Mouse (Mus musculus) midbrain, embryonic 13.5 days (tissue): Measurements from ENCODE around the gene Spata33. TPM values are rescaled to one million over a fixed set of nuclear protein-coding genes. Genes with fewer than 3 reads are reported as not detected.
A peak's percentile ranks its signal among the peaks of the same experiment; 100 is the strongest.
"Not testable (repeated sequence)": the region's sequence is repeated elsewhere in the genome, so short reads cannot be mapped to it uniquely, and the experiment has no call there.

ENCODE experiments used
- ATAC-seq: fragments of 200-750 bp; cut with Nextera tagmentation; 2 replicates; pipeline ENCODE4 v1.8.0; 2017; ENCODE audit warnings: mild to moderate bottlenecking, moderate TSS enrichment, moderate library complexity
- H3K27ac ChIP-seq: fragments of 300-500 bp; sonication (generic); 2 replicates; pipeline ENCODE4 v1.5.1; 2015; ENCODE audit warnings: inconsistent platforms, mild to moderate bottlenecking, moderate library complexity
- H3K27me3 ChIP-seq: fragments of 300-500 bp; sonication (generic); 2 replicates; pipeline ENCODE4 v1.6.1; 2015; ENCODE audit warnings: mild to moderate bottlenecking, inconsistent platforms
- H3K36me3 ChIP-seq: fragments of 300-500 bp; sonication (generic); 2 replicates; pipeline ENCODE4 v1.6.1; 2015; ENCODE audit warnings: mild to moderate bottlenecking, inconsistent platforms
- H3K4me1 ChIP-seq: fragments of 300-500 bp; sonication (generic); replicated peaks from 2 replicates; pipeline ENCODE4 v1.6.1; 2015; ENCODE audit warnings: inconsistent platforms
- H3K4me2 ChIP-seq: fragments of 300-500 bp; sonication (generic); replicated peaks from 2 replicates; pipeline ENCODE4 v1.6.1; 2015; ENCODE audit warnings: moderate library complexity, mild to moderate bottlenecking, inconsistent platforms
- H3K4me3 ChIP-seq: fragments of 300-500 bp; sonication (generic); replicated peaks from 2 replicates; pipeline ENCODE4 v1.5.1; 2015; ENCODE audit warnings: mild to moderate bottlenecking, inconsistent platforms
- H3K9ac ChIP-seq: fragments of 300-500 bp; sonication (generic); replicated peaks from 2 replicates; pipeline ENCODE4 v1.6.1; 2015; ENCODE audit warnings: mild to moderate bottlenecking, inconsistent platforms
- H3K9me3 ChIP-seq: fragments of 300-500 bp; sonication (generic); 2 replicates; pipeline ENCODE4 v1.6.1; 2016; ENCODE audit warnings: mild to moderate bottlenecking, inconsistent platforms
- WGBS: fragments of 180-500 bp; shearing (Covaris S2); methylation state at CpG from one replicate; pipeline ENCODE4 v1.1.7; 2015; 5-methylcytosine and 5-hydroxymethylcytosine counted together
- polyA plus RNA-seq: library from polyadenylated mRNA; unstranded; fragments of >200 nt; fragmentation: Nextera tagmentation; extraction: Ambion mirVana; gene quantifications from 2 replicates; pipeline ENCODE4 v1.2.1, GENCODE M21; 2015

Spata33 gene
- polyA plus RNA-seq, 1 experiment from 2014 or later = 6.5 TPM

GRCm38 (mm10) chr8:123254099-123254885 lies 41.7 kb downstream of the Spata33 start, which contains the start of the genes Zfp276 and Vps9d1:
Gene Zfp276, plus strand, starts transcription at chr8:123254195.
Gene Vps9d1, minus strand, starts transcription at chr8:123254348.
- Histone ChIP-seq H3K27ac (peak within 1 kb of the TSS; percentile 89), H3K27me3 (no peaks in the 10 kb centered on the region), H3K9me3 (no peaks in the 10 kb centered on the region), H3K9ac (peak within 1 kb of the TSS; percentile 96), H3K4me1 (peaks cover 36% of the 10 kb centered on the region), H3K4me3 (peak within 1 kb of the TSS; percentile 99), H3K36me3 (peaks cover 62% of the 10 kb centered on the region), H3K4me2 (peak within 1 kb of the TSS; percentile 99)
- under 1% methylated on average over 73 of the region's 99 CpGs for WGBS
- peak; percentile 97 for ATAC-seq

GRCm38 (mm10) chr8:123255170-123255569 lies 42.5 kb downstream of the Spata33 start:
- H3K36me3 ChIP-seq = peaks cover 62% of the 10 kb centered on the region
- H3K27me3 ChIP-seq = no peaks in the 10 kb centered on the region
- peak overlapping the region; percentile 99 for H3K4me2 ChIP-seq
- H3K9me3 ChIP-seq = no peaks in the 10 kb centered on the region
- ATAC-seq = no peak
- H3K4me3 ChIP-seq = peak overlapping the region; percentile 99
- H3K27ac ChIP-seq = no peak overlapping the region
- peaks cover 36% of the 10 kb centered on the region for H3K4me1 ChIP-seq
- WGBS = 66% methylated on average over 6 of the region's 6 CpGs
- peak overlapping the region; percentile 96 for H3K9ac ChIP-seq

GRCm38 (mm10) chr8:123257114-123257513 lies 44.5 kb downstream of the Spata33 start:
- Histone ChIP-seq H3K4me1 (peaks cover 36% of the 10 kb centered on the region), H3K4me2 (no peak overlapping the region), H3K9me3 (no peaks in the 10 kb centered on the region), H3K27ac (no peak overlapping the region), H3K4me3 (no peak overlapping the region), H3K27me3 (no peaks in the 10 kb centered on the region), H3K9ac (no peak overlapping the region), H3K36me3 (peaks cover 57% of the 10 kb centered on the region)
- ATAC-seq = no peak
- 79% methylated on average over 3 of the region's 3 CpGs for WGBS

GRCm38 (mm10) chr8:123257593-123257992 lies 45.0 kb downstream of the Spata33 start:
- H3K36me3 ChIP-seq = peaks cover 56% of the 10 kb centered on the region
- H3K4me2 ChIP-seq, H3K4me3 ChIP-seq, H3K9me3 ChIP-seq, H3K27ac ChIP-seq, H3K27me3 ChIP-seq, ATAC-seq, H3K9ac ChIP-seq: not testable (repeated sequence)
- WGBS = 90% methylated on average over 7 of the region's 8 CpGs
- peaks cover 33% of the 10 kb centered on the region for H3K4me1 ChIP-seq

- 78% methylated on average over 14 of the region's 14 CpGs for WGBS
- Histone ChIP-seq H3K27me3 (no peaks in the 10 kb centered on the region), H3K27ac (no peak overlapping the region), H3K9ac (no peak overlapping the region), H3K4me2 (no peak overlapping the region), H3K9me3 (no peaks in the 10 kb centered on the region), H3K4me1 (no peaks in the 10 kb centered on the region), H3K4me3 (no peak overlapping the region), H3K36me3 (peaks cover 74% of the 10 kb centered on the region)
- ATAC-seq = no peak; the same call in 1 of the 2 replicates
Measured at GRCm38 (mm10) chr8:123267926-123268656, 55.5 kb downstream of the Spata33 start.

- Histone ChIP-seq H3K4me3 (no peak overlapping the region), H3K27me3 (no peaks in the 10 kb centered on the region), H3K36me3 (peaks cover 47% of the 10 kb centered on the region), H3K9ac (no peak overlapping the region), H3K27ac (no peak overlapping the region), H3K4me1 (no peaks in the 10 kb centered on the region), H3K4me2 (no peak overlapping the region), H3K9me3 (no peaks in the 10 kb centered on the region)
- no peak for ATAC-seq
- 95% methylated on average over 10 of the region's 10 CpGs for WGBS
Measured at GRCm38 (mm10) chr8:123271147-123271546, 58.5 kb downstream of the Spata33 start.

Other genes starting within 250 kb of the Spata33 start
- 32.3 and 34.4 TPM in 2 replicates for gene Ankrd11, start 170.6 kb upstream of the Spata33 start, polyA plus RNA-seq
- 52.0 and 52.2 TPM in 2 replicates for gene Spg7, start 149.9 kb upstream of the Spata33 start, polyA plus RNA-seq
- 776 and 798 TPM in 2 replicates for gene Rpl13, start 110.5 kb upstream of the Spata33 start, polyA plus RNA-seq
- 1.6 and 1.9 TPM in 2 replicates for gene Cpne7, start 95.5 kb upstream of the Spata33 start, polyA plus RNA-seq
- gene Sult5a1, start 54.5 kb upstream of the Spata33 start, polyA plus RNA-seq = 0.77 and 1.0 TPM in 2 replicates
- not detected in 2 replicates for gene Dpep1, start 26.6 kb upstream of the Spata33 start, polyA plus RNA-seq
- gene Chmp1a, start 69 bp upstream of the Spata33 start, polyA plus RNA-seq = 196 and 212 TPM in 2 replicates
- 48.3 and 48.7 TPM in 2 replicates for gene Cdk10, start 12.0 kb downstream of the Spata33 start, polyA plus RNA-seq
- 2.7 and 2.8 TPM in 2 replicates for gene Spata2l, start 23.4 kb downstream of the Spata33 start, polyA plus RNA-seq
- gene Zfp276, start 41.4 kb downstream of the Spata33 start, polyA plus RNA-seq = 23.6 and 26.3 TPM in 2 replicates
- 51.5 and 53.4 TPM in 2 replicates for gene Vps9d1, start 41.5 kb downstream of the Spata33 start, polyA plus RNA-seq
- 14.0 and 15.2 TPM in 2 replicates for gene Fanca, start 105.7 kb downstream of the Spata33 start, polyA plus RNA-seq
- 31.8 and 38.7 TPM in 2 replicates for gene Spire2, start 119.9 kb downstream of the Spata33 start, polyA plus RNA-seq
- gene Tcf25, start 160.9 kb downstream of the Spata33 start, polyA plus RNA-seq = 238 and 263 TPM in 2 replicates
- gene Mc1r, start 194.3 kb downstream of the Spata33 start, polyA plus RNA-seq = 0.17 and 0.31 TPM in 2 replicates
- 1,993 and 2,050 TPM in 2 replicates for gene Tubb3, start 198.6 kb downstream of the Spata33 start, polyA plus RNA-seq
- gene Def8, start 210.7 kb downstream of the Spata33 start, polyA plus RNA-seq = 41.7 and 42.8 TPM in 2 replicates